Mouse (Mus musculus) stomach, adult 2 months (tissue): ENCODE data around the gene Crabp1. TPM values are rescaled to one million over a fixed set of nuclear protein-coding genes. Genes with fewer than 3 reads are reported as not detected.

Source experiments
- polyA plus RNA-seq: library from polyadenylated mRNA; depleted of rRNA; stranded (reverse); fragments of >200 nt; gene quantifications from 2 replicates; pipeline ENCODE4 v1.2.3, GENCODE M21; 2012; rRNA removed

Crabp1 gene
- 0.92 and 2.6 TPM in 2 replicates for polyA plus RNA-seq

DNA sequence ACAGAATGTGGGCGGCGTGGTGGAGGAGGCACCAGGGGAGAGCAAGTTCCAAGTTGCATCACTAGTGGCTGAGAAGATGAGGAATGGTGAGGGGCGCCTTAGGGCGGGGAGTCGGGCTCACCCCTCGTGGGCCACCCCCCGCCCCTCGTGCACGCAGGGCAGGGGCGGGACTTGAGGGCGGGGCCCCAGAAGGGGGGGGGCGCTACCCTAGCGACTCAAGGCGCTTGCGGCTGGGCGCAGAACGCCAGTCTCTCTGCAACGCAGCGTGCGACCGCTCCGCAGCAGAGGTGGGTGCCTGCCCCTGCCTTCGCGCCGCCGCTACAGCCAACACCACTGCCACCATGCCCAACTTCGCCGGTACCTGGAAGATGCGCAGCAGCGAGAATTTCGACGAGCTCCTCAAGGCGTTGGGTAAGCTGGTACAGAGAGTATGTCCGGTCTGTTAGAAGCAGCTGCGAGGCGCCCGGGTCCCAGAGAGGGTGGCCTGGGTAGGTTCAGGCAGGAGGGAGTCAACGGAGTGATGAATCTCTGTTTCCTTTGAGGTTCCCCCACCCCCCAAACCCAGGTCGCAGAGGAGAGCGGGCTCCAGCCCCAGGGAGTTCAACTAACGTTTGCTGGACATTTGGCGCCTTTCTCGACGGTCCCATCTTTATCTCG lies at the start of gene Crabp1:
TSS of gene Crabp1 (plus strand) at position 188 of the 657 bp plus-strand sequence.

GRCm38 (mm10) chr9:54733921-54734638 lies 30.5 kb upstream of the Crabp1 start, which contains the start of gene Wdr61:
Gene Wdr61 (minus strand): TSS chr9:54734519.

Other genes starting within 250 kb of the Crabp1 start
- gene Sh2d7, start 225.8 kb upstream of the Crabp1 start, polyA plus RNA-seq = 1.6 and 2.3 TPM in 2 replicates
- 2.0 and 3.2 TPM in 2 replicates for gene Cib2, start 204.5 kb upstream of the Crabp1 start, polyA plus RNA-seq
- 16.3 and 16.8 TPM in 2 replicates for gene Idh3a, start 178.4 kb upstream of the Crabp1 start, polyA plus RNA-seq
- gene Acsbg1, start 102.9 kb upstream of the Crabp1 start, polyA plus RNA-seq = 45.1 and 46.5 TPM in 2 replicates
- gene Dnaja4, start 65.9 kb upstream of the Crabp1 start, polyA plus RNA-seq = 2.8 and 3.2 TPM in 2 replicates
- gene Wdr61, start 30.2 kb upstream of the Crabp1 start, polyA plus RNA-seq = 5.5 and 10.0 TPM in 2 replicates
- gene Ireb2, start 99.0 kb downstream of the Crabp1 start, polyA plus RNA-seq = 0.16 and 0.57 TPM in 2 replicates
- gene Hykk, start 152.5 kb downstream of the Crabp1 start, polyA plus RNA-seq = 0.11 and 0.29 TPM in 2 replicates
- 4.7 and 6.8 TPM in 2 replicates for gene Psma4, start 186.0 kb downstream of the Crabp1 start, polyA plus RNA-seq
- gene AY074887, start 186.2 kb downstream of the Crabp1 start, polyA plus RNA-seq = not detected in 2 replicates
- gene Chrna5, start 216.1 kb downstream of the Crabp1 start, polyA plus RNA-seq = 0.02 TPM in 1 of 2 replicates, not detected in the other